Mouse (Mus musculus) cerebellum, postnatal 25 days (tissue): ENCODE data around the gene S1pr1.

ENCODE experiments used
- DNase-seq, 2 experiments: peaks; one replicate each; pipeline ENCODE4 v3.0.0; 2021; ENCODE audit warnings: mixed read lengths in 2 of 2

The S1pr1 gene

DNA sequence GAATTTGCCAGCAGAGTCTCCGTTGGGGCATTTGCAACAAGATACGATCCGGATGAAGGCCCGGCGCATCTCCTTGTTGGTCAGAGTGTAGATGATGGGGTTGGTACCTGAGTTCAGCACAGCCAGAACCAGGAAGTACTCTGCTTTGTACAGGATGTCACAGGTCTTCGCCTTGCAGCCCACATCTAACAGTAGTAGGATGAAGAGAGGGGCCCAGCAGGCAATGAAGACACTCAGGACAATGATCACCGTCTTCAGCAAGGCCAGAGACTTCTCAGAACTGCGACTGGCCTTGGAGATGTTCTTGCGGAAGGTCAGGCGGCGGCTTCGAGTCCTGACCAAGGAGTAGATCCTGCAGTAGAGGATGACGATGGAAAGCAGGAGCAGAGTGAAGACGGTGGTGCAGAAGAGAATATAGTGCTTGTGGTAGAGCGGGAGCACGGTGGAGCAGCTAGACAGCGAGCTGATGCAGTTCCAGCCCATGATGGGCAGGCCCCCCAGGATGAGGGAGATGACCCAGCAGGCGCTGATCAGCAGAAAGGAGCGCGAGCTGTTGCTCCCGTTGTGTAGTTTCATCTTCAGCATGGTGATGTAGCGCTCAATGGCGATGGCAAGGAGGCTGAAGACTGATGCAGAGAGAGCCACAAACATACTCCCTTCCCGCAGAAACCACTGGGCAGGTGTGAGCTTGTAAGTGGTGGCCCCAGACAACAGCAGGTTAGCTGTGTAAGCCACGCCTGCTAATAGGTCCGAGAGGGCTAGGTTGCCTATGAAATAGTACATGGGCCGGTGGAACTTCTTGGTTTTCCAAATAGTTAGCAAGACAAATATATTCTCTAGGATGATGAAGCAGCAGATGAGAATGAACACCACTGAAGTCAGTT is 2.7 kb downstream of the S1pr1 start:
- peak; percentile 6 to 9 for DNase-seq

DNA sequence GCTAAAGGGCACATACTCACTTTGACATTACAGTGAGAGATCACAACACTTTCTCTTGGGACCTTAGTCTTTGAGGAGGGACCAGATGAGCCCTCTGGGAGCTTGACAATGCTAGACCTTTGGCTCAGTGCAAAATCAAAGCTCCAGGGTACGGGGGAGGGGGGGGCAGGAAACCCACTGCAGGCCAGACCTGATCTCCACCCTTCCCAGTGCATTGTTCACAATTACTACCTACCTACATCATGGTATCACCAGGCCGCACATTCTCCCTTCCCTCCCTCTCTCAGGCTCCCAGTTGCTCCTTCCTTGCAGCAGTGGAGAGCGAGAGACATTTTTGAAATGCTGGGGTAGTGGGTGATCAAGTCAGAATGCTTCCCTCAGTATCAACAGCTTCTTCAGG is 3.5 kb downstream of the S1pr1 start:
- no peak for DNase-seq

DNA sequence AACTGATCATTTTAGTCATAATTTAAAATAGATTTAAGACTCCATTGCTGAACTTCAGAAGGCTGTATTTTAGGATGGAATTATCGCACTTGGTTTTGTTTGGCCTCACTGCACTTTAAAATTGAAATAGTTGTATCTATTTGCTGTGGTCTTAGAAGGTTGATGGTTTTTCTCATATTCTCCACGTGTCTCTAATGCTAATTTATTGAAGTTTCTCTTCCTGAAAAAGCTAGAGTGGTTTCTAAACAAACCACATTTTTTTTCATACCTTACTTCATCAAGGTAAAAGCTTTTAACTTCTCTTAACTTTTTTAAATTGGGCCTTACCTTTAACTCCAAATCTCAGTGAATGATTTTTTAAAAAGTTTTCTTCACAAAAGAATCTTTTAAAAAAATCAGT is 4.8 kb downstream of the S1pr1 start:
- DNase-seq: no peak

DNA sequence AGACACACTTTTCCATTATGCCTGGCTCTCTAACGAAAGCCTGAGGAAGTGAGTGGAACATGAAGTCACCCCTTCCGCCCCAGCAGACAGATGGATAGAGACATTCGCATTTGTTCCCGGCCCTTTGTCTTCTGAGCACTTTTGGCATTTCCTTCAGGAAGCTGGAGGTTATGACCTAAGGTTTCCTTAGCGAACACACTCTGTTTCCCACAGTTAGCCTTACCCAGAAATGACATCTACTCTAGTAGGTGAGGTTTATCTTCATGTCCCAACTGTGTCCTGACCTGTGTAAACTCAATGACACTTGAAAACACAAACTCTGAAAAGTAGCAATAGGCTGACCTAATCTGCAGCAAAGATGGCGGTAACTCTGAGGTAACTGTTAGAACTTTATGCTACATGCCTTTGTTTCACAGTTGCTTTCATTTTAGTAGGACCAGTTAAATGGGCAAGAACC is 5.7 kb downstream of the S1pr1 start:
- DNase-seq: no peak

DNA sequence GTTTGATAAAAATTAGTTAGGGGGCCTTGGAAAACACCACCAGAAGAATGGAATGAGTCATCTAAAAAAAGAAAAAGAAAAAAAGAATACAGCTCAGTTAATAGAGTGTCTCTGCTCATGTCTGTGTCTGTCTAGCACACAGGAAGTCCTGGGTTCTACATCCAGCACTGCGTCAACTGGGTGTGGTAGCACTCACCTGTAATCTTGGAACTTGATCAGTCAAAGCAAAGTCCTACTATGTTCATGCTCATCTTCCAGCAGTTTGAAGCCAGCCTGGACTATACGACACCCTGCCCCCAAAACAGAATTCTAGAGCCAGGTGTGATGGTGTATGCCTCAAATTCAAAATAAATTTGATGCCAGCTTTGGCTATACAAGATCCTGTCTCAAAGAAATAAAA is 8.1 kb downstream of the S1pr1 start:
- no peak for DNase-seq

DNA sequence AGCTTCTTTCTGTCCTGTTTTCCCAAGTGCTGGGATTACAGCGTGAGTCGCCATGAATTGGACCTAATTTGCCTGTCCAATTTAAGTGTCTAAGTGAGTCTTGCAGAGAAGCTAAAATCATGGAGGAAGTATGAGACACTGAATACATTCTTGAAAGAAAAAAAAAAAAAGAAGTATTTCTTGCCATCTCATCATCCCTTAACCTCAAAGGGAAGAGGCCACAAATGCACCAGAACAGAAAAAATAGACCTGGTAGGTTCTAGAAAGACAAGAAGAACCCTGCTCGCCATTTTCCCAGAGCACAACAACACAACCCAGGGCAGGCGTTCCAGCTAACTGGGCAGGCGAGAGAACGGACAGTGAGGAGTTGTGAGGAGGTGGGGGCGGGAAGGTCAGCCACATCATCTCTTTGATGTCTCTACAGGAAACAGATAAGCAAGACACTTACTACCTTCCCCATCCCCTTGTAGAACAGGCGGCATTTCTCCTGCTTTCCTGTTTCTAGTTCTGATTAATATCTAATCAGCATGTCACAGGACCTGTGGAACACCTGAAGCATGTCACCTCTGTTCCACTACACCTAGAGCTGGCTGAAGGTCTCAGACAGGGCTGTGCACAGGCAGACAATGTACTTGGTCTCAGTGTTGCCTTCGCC is 10.5 kb downstream of the S1pr1 start:
- no peak for DNase-seq

DNA sequence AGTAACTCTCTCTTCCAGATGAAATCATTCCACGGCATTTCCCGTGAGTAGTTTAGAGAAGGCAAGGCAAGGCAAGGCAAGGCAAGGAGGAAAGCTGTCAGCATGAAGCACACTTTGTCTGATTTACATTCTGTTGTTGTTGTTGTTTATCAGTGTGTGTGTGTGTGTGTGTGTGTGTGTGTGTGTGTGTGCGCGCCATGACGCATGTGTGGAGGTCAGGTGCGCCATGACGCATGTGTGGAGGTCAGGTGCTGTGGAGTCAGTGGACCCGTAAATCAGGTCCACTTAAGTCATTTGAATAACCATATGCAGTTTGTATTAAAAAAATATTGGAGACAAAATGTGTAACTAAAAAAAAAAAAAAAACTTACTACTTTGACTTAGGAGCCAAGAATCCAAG is 11.2 kb downstream of the S1pr1 start:
- no peak for DNase-seq

DNA sequence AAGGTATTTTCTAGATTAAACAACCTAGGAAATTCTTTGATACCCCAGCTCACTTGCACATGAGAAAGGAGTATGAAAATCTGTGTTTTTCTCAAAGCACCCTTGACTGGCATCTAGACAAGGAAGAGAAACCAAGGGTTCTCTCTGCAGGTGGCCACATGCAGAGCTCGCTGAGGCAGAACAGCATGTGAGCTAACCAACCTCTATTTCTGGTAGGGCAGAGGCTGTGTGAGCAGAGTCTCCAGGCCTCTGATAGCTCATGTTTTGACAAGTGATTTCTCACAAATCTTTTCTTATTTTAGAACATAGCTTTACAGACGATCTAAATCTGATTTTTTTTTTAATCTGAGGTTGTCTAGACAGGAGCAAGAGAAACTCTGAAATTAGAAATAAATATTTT is 12.8 kb downstream of the S1pr1 start:
- DNase-seq: no peak

DNA sequence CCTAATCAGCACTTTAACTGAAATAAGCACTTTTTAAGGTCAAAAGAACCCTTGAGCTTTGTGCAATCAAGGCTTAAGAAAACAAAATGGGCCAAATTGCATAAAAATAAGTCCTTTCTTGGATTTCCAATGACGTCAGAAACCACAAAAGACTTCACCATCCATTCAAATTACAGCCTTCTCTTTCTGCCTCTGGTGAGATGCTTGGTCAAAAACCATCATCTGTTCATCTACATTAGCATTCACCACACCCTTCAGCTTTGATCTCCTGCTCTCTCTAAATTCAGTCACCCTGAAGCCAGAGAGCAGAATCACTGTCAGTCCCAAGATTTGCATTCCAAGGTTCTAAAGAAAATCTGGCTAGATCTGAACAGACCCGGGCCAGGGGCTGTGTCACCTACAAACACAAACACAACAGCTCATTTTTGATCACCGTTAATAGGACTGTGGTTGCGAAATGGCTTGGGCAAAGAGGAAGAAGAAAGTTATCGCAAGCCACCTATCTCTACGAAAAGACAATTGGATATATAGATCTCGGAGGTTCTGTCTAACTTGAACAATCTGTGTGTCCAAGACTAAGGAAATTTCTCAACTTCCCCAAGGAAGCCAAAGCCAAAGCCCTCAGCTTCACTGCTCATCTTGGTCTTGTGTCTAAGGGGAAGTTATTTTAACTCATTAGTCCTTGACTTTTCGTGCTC is 19.5 kb downstream of the S1pr1 start:
- no peak for DNase-seq

DNA sequence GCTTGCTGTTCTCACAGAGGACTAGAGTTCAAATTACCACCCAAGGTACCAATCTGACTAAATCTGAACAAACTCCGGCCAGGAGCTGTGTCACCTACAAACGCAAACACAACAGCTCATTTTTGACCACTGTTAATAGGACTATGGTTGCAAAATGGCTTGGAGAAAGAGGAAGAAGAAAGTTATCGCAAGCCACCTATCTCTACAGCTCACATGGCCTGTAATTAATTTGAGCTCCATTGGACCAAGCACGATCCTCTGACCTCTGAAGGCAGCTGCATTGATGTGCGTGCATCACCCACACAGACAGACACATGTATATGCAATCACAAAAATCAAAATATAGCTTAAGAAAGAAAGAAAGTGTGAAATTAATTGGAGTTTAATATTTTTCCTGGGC is 20.7 kb downstream of the S1pr1 start:
- no peak for DNase-seq

DNA sequence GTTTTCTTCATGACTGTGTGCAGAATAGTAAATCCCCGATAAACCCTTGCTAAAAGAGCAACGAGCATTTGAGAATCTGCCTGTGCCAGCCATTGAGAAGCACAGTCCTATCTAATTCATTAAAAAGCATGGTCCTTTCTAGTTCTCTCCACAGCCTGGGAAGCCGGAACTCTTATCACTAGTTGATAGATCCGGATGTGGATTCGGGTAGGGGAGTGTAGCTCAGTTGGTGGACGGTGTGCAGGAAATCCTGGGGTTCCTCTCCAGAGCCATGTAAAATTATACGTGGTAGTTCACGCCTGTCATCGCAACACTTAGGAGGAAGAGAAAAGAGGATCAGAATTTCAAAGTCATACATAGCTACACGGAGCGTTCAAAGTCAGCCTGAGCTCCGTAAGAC is 21.5 kb downstream of the S1pr1 start:
- DNase-seq: no peak

DNA sequence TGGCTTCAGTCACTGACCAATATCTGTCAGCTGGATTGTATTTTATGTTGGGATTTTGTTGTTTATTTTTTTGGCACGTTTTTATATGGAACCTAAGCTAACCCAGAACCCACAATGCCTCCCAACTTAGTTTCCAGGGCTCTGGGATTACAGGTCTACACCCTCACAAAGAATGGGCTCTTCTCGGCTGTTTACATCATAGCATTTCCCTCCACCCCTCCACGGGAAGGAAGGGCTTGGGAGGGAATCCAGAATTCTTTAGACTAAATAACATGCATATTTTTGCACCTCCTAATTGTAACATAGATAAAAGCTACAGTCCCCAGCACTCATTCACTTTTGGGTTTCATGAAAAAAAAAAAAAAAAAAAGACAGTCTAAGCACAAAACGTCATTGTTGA is 22.0 kb downstream of the S1pr1 start:
- no peak for DNase-seq

DNA sequence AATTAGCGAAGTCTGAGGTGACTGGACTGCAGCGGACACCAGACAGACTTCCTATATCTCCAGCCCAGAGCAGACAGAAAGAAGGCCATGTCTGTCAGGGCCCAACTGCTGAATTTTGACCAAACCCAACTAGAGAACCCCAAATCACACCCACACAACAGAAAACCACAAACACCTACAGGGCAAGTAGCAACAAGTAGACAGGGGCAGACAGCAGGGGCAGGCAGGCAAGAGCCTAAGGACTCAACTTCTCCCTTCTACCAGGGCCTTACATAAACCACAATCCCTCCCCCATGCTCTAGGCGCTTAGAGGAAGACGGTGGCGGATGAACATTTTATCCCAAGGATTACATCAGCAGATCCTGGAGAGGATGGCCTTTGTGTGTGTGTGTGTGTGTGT is 22.5 kb downstream of the S1pr1 start:
- DNase-seq: no peak

DNA sequence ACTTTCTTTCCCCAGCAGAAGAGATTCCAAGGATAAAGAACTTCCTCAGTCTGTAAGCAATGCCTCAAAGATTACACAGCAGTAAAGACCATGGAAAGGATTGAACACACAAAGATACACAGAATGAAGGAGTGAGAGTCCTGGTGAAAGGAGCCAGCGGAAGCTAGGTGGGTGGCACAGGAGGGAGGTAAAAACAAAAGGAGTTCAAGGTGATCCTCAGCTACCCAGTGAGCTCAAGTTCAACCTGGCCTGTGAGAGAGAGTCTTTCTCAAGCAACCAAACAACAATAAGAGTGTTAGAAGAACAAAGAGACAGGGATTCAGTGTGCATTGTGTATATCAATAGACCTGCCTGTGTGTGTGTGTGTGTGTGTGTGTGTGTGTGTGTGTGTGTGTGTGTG is 25.0 kb downstream of the S1pr1 start:
- no peak for DNase-seq

DNA sequence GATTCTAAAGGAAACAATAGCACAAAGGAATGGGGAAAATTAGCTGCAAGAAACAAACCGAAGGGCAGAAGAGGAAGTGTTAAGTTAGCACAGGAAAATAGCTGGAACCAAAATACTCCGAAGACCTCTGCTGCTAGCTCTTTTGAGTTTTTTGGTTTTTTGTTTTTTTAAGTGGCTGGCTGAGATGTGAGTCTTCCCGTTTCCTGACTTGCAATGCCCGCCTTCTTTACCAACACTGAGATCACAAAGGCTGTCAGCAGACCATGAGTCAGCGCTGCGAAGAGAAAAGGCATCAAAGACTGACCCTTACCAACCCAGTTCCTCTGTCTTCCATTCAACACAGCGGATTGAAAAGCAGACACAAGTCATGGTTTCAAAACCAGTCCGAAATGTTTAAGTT is 25.5 kb downstream of the S1pr1 start:
- no peak for DNase-seq

DNA sequence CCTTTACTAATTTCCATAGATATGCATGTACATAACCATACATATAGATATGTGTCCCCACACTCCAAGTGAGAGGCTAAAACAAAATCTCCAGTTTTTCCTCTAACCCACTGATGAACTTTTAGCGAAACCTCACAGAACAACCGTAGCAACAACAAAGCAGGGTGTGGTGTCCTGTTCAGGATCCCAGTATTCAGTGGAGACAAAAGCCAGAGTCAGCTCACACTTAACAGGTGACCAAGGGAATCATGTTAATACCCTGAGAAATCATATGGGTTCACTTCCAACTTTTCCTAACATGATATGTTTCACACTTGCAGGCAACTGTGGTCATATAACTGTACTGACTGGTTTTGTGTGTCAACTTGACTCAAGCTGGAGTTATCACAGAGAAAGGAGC is 27.1 kb downstream of the S1pr1 start:
- no peak for DNase-seq

DNA sequence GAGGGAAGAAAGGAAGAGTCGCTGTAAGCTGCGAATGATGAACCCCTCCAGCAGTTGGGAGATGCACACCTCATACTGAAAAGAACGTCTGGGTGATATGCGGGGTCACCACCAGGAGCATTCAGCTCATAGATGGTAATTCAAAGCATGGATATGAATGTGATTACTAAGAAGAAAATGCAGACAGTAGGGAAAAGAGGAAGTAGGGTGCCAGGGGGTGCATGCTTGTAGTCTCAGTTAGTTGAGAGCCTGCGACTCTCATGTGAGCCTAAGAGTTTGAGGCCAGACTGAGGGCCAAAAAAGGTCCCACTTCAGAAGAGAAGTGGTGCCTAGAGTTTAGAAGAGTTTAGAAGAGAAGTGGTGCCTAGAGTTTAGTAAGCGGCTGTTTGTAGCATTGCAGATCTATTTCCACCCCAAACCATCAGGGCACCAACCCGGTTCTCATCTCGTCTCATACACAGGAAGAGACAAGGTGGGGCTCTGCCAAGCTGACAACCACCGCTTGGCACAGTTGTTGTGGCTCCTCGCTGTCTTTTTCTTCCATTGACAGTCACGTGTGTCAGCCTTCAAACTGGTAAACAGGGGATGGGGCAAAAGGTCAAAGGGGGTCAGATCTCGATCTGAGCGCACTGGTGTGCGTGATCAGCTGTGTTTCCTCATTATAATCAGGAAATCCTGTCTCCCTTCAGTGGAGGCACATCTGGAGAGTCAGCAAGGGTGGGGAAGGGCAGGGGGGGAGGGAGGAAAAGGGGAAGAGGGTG is 32.4 kb downstream of the S1pr1 start:
- DNase-seq: no peak

DNA sequence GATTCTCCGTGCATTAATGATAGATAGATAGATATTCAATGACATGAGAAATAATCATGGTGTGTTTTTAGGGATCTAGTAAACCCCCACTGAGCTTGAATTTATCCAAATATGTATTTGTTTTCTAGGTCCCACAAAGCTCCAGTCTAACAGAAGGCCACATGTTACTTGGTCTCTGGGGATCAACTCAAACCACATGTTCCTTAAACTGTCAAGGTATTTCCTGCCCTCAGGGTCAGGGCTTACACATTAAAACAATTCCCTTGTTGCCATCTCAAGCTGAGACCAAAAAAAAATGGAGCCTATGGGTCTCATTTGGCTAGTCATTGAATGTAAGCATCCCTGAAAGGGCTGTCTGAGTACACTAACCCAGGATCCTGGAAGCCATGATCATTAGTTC is 33.7 kb downstream of the S1pr1 start:
- DNase-seq: no peak

DNA sequence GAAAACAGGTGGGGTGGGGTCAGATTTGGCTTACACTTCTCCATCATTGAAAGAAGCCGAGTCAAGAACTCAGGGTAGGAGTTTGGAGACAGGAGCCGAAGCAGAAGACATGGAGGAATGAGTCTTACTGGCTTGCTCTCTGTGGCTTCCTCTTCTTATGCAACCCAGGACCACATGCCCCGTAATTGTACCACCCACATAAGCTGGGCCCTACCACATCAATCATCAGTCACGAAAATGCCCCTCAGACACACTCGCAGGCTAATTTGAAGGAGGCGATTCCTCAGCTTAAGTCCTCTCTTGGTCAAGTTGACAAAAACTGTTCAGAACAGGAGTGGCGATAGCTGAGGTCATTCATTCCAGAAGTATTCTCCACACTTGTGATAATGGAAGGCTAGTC is 35.9 kb downstream of the S1pr1 start:
- no peak for DNase-seq

DNA sequence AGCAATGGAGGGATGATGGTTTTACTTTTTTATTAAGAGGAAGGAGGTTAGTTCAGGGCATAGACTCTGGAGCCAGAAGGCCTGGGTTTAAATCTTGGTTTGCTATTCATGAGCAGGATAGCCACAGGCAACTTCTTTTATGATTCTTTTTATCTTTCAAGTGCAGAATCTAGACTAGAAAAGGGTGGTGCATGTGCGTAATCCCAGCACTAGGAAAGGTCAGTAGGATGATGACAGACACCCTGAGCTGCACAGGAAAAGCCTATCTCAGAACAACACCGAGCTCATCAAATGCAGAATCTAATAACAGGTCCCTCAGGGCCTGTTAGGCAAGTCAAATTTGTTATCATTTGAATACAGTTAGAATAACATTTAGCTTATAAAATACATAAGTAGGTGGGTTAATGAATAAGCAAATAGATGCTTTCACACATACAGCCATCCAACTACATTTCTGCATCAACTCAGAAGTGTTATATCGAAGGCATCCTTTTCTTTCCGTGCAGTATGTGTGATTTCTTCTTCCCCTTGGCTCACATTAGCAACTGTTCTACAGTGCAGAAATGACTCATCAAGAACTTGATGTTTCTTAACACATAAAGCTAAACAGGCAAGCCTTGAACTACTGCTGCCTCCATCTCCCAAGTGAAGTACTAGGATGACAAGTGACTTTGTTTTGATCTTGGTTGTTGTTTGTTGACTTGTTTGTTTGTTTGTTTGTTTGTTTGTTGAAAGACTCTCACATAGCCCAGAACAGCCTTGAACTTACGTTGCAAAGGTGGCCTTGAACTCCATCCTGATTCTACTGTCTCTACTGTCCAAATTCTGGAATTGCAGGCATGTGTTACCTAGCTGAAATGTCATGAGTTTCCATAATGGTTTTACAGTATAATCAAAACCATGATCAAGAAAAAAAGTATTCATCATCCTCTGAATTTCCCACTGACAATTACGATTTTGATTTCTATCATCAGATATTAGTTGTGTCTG is 39.0 kb downstream of the S1pr1 start:
- DNase-seq: no peak

DNA sequence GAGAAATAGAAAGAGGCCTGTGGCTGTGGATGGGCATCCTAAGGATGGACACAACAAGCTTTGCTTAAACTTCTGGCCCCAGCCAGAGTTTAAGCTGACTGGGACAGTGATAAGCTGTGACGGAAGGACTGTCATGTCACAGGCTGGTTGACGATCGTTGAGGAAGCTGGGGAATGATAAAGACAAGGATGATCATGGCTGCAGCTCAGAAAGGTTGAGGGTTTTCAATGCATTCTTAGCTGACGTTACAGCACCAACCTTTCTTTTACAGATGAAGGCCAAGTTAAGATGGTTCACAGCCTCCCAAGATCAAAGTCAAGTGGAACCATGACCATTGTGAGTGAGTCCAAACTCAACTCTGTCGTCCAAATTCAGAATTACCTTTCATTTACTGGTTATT is 40.2 kb downstream of the S1pr1 start:
- no peak for DNase-seq

DNA sequence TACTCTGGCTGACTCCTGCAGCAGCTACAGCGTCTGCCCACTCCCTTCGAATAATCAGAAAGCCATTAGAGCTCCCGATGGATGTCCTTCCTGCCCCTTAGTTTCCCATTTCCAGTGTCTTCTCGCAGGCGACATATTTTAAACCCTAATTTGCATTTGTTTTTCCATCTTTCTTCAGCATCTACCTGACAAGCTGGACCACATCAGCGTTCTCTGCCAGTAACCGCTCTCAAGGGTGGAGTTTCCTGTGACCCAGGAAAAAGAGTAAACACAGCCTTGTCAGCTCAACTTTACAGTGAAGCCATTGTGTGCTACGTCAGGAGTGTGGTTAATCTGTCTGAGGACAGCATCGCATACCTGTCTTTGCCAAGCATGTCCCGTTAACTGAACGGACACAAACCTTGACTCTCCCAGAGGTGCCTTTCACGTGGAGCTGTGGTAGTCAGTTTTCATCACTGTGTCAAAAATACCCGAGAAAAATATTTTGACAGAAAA is 41.2 kb downstream of the S1pr1 start:
- DNase-seq: no peak
